Mouse (Mus musculus): ENCODE results near the gene Olfr867. TPM values are rescaled to one million over a fixed set of nuclear protein-coding genes. Genes with fewer than 3 reads are reported as not detected.

The Olfr867 gene
- polyA plus RNA-seq (2012; rRNA removed), result not detected in 2 replicates

DNA sequence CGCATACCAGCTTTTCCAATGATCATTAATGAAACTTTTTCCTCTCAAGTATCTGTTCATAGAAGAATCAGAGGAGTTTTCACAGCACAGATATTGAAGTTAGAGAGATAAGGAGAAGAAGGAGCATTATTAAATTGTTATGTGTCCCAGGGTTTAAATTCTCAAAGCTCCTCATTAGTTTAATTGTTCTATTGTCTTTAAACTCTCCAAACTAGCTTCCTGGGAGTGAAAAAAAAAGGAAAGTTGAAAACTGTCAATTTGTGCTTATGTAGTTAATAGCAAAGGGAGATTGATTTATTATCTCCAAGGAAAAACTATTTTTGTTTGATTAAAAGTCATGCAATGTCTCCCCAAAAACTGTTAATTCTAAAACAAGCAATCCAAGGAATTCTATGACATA, at the start of gene Olfr867:
TSS of gene Olfr867 (minus strand) at position 101 of the 400 bp plus-strand sequence.
- DNase-seq (ENCODE audit: low read depth), result no peak

DNA sequence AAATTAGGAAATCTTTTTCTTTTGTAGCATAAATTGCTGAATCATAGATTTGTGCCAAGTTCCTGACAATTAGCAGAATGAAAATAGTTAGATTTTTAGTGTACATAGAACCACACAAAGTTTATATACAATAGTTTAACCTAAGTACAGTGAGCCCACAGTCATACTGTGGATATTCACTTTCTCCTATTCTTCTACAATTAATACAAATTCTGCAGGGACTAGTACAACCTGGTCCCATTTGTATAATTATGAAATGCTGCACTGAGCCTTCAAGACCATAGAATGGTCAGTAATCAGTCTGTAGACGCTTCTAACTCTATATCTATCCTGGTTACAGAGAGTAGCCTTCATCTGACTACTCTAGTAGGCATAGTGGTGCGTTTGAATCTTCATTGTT, 41.0 kb upstream of the Olfr867 start, which contains the start of gene Olfr868:
TSS of gene Olfr868 (plus strand) at position 301 of the 400 bp plus-strand sequence.
- DNase-seq (ENCODE audit: low read depth), result no peak

GRCm38 (mm10) chr9:20073523-20074177, 16.3 kb upstream of the Olfr867 start:
- DNase-seq (ENCODE audit: low read depth), result no peak

GRCm38 (mm10) chr9:20071291-20071690, 13.9 kb upstream of the Olfr867 start:
- no peak for DNase-seq (ENCODE audit: low read depth)

DNA sequence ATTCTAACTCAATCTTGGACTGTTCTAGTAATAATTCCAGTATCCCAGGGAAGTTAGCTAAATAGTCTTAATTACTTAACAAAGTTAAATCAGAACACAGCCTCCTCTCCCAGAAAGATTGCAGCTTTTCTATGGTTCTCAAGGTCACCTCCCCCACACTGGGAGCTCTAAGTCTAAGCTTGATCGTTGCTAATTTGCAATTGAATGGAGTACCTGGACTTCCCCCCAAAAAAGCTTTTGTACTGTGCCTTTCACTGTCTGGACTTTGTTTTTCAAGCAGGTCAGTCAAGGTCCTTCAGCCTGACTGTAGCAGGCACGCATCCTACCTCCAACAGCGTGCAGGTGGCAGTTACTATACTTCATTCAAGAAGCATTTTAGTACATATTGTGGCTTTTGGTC, 12.9 kb upstream of the Olfr867 start:
- no peak for DNase-seq (ENCODE audit: low read depth)

DNA sequence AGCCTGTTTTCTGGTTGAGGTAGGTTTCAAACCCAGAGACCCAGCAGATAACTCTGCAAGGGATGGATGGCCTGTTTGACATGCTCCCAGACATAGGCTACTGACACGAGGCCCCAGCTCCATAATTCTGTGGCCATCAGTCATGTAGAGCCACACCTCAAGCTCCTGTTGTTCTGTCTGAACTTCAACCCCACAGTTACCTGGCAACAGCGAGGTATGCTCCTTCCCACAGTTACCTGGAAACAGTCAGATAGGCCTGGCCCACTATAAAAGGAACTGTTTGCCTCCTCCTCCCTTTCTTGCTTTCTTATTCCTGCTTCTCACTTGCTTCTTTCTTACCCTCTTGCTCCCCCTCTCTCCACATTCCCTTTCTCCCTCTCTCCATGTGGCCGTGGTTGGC, 9.4 kb downstream of the Olfr867 start:
- no peak for DNase-seq (ENCODE audit: low read depth)

DNA sequence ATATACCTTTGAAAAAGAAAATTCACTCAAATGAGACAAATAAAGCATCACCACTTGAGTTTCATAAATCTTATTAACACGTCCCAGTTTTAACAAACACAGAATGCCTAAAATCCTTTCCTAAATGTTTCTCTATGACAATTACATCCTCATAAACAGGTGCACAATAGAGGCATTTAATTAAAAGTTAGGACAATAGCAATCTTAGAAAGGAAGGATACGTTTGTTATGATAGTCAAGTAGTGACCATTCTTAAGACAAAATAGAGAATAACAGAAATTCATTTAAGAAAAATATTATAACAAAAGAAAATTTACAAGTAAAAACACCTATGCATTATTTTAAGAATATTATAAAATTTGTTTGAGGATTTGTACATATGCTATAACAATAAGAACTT, 29.4 kb downstream of the Olfr867 start, which contains the start of gene Olfr866:
TSS of gene Olfr866 (minus strand) at position 101 of the 400 bp plus-strand sequence.
- no peak for DNase-seq (ENCODE audit: low read depth)

Other genes starting within 250 kb of the Olfr867 start
- gene Olfr860, start 207.8 kb downstream of the Olfr867 start, polyA plus RNA-seq (2012; rRNA removed), result not detected in 2 replicates
- not detected in 2 replicates for gene Olfr862, start 169.6 kb downstream of the Olfr867 start, polyA plus RNA-seq (2012; rRNA removed)
- gene Olfr77, start 140.7 kb downstream of the Olfr867 start, polyA plus RNA-seq (2012; rRNA removed), result not detected in 2 replicates
- gene Olfr866, start 29.5 kb downstream of the Olfr867 start, polyA plus RNA-seq (2012; rRNA removed), result not detected in 2 replicates
- not detected in 2 replicates for gene Olfr868, start 41.1 kb upstream of the Olfr867 start, polyA plus RNA-seq (2012; rRNA removed)
- not detected in 2 replicates for gene Olfr869, start 71.4 kb upstream of the Olfr867 start, polyA plus RNA-seq (2012; rRNA removed)
- gene Olfr870, start 116.5 kb upstream of the Olfr867 start, polyA plus RNA-seq (2012; rRNA removed), result not detected in 2 replicates
- not detected in 2 replicates for gene Olfr871, start 154.6 kb upstream of the Olfr867 start, polyA plus RNA-seq (2012; rRNA removed)
- not detected in 2 replicates for gene Olfr872, start 179.6 kb upstream of the Olfr867 start, polyA plus RNA-seq (2012; rRNA removed)
- gene Olfr39, start 224.8 kb upstream of the Olfr867 start, polyA plus RNA-seq (2012; rRNA removed), result not detected in 2 replicates
- not detected in 2 replicates for gene Olfr873, start 241.0 kb upstream of the Olfr867 start, polyA plus RNA-seq (2012; rRNA removed)

All from gonadal fat pad, adult 2 months (tissue).